Mouse (Mus musculus): ENCODE results near the gene Tmem87b.

DNA sequence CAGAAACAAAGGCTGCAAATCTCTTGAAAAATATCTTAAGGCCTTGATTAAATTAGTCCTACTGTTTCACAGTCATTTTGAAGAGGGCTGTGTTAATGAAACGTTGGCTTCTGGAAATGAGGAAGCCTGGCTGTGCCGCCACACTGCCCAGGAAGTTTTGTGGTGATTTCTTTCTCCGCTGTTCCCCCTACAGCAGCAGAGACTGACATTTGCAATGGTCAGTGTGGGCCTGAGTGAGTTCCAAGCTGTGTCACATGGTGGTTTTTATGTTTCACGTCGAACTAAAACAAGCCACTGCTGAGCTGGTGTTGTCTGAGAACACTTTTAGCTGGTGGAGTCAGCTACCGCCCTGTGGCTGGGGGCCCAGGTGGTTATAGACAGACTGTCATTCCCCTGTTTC, 21.5 kb upstream of the Tmem87b start:
- TF ChIP-seq EP300 (optimal IDR thresholded peaks at IDR 0.05) (no peak), CTCF (IDR thresholded peaks at IDR 0.05; ENCODE audit: low read depth) (no peak)
